Mouse (Mus musculus) myocyte (in vitro differentiated cells): ENCODE data around the gene Ptpn6.

Experiments used
- POLR2A ChIP-seq: IDR thresholded peaks from one replicate; pipeline ENCODE4 v1.6.1; 2011; ENCODE audit warnings: low read depth, mild to moderate bottlenecking, control low read depth, moderate library complexity; ENCODE audit not compliant: insufficient read length
- REST ChIP-seq: IDR thresholded peaks from one replicate; pipeline ENCODE4 v1.6.1; 2011; ENCODE audit warnings: mild to moderate bottlenecking, control low read depth, moderate library complexity; ENCODE audit not compliant: insufficient read depth, insufficient read length
- TCF12 ChIP-seq: IDR thresholded peaks from one replicate; pipeline ENCODE4 v1.6.1; 2011; ENCODE audit warnings: mild to moderate bottlenecking, control low read depth; ENCODE audit not compliant: poor library complexity, insufficient read depth, severe bottlenecking

DNA sequence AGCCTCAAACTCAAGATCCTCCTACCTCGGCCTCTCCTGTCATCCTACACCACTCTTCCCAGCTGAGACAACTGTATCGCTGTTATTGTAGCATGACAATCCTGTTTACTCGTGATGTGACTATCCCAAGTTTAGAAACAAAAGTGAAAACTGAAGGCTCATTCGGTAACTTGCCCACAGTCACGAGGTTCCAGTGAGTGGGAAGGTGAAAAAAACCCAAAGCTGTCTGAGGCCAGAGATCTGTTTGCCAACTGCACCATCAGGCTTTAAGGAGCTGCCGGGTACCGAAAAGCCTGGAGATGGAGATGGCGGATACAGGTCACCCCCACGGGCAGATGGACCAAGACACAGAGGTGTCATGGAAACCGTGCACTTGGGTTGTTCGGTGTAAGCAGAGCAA lies 1.5 kb downstream of the Ptpn6 start:
- TF ChIP-seq REST = no peak
- TF ChIP-seq TCF12 = no peak
- TF ChIP-seq POLR2A = no peak
